Comparison of ENCODE assay signal across 8 mouse cellular contexts in the genomic region with DNA sequence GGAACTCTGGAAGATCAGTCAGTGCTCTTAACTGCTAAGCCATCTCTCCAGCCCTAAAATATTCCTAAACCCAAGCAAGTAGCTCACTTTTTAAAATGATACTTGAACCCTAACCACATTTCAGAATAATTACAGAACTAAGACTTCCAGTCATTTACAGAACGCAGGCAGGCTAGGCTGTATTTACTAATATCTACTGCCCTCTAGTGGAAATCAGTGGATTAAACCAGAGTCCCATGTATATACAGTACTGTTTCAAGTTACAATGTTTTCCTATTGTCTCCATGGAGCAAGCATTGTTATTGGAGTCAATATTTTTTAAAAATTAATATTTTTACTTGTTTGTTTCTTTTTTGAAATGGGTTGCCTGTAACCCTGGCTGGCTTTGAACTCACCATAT. TPM values are rescaled to one million over a fixed set of nuclear protein-coding genes. Genes with fewer than 3 reads are reported as not detected.
DNase-seq lines count a peak whose midpoint lies in the region; ATAC-seq and TF ChIP-seq lines count a peak whose summit lies in the region.

No protein-coding gene starts in this region.

- WGBS in lung, adult 2 months: 2% methylated on average over 1 of the region's 1 CpGs
- 17% methylated on average over 1 of the region's 1 CpGs for WGBS in forebrain, embryonic 16.5 days
- 21% methylated on average over 1 of the region's 1 CpGs for WGBS in midbrain, embryonic 16.5 days

- TF ChIP-seq CTCF in lung, adult 2 months (IDR thresholded peaks at IDR 0.05; ENCODE audit: insufficient read depth, low read length): peak; percentile 28; the same call in 1 of the 2 replicates

- no peaks in the 10 kb centered on the region for H3K36me3 ChIP-seq in forebrain, embryonic 16.5 days (ENCODE audit: control insufficient read depth, insufficient read depth)
- H3K36me3 ChIP-seq in midbrain, embryonic 16.5 days (ENCODE audit: control insufficient read depth, insufficient read depth, low read length): no peaks in the 10 kb centered on the region

- no peak for TF ChIP-seq POLR2A in lung, adult 2 months (IDR thresholded peaks at IDR 0.05; ENCODE audit: borderline replicate concordance, extremely low read depth, low read depth, low read length)

- peak; percentile 6 to 60 for DNase-seq in cerebellum, postnatal 10 days
- no peak for DNase-seq in cerebellum, adult 11-12 months
- no peak for DNase-seq in lung, adult 2 months
- DNase-seq in lung, postnatal 14 days: no peak
- DNase-seq in ovary, postnatal 36 days (ENCODE audit: low spot score): no peak
- no peak for DNase-seq in right cerebral cortex, postnatal 10 days (ENCODE audit: low spot score in 2 of 2)

- peak; percentile 84 for ATAC-seq in forebrain, embryonic 16.5 days
- ATAC-seq in midbrain, embryonic 16.5 days: peak; percentile 73; the same call in 1 of the 2 replicates

- H3K9ac ChIP-seq in forebrain, embryonic 16.5 days (replicated peaks; ENCODE audit: low read depth, low read length): no peak overlapping the region
- no peak overlapping the region for H3K9ac ChIP-seq in midbrain, embryonic 16.5 days (ENCODE audit: low read depth, low read length)

- no peaks in the 10 kb centered on the region for H3K27me3 ChIP-seq in forebrain, embryonic 16.5 days (replicated peaks; ENCODE audit: control insufficient read depth, insufficient read depth, low read length)
- no peaks in the 10 kb centered on the region for H3K27me3 ChIP-seq in midbrain, embryonic 16.5 days (ENCODE audit: control insufficient read depth, insufficient read depth, low read depth, low read length)

- no peaks in the 10 kb centered on the region for H3K9me3 ChIP-seq in forebrain, embryonic 16.5 days (ENCODE audit: control insufficient read depth, low read length)
- H3K9me3 ChIP-seq in midbrain, embryonic 16.5 days (replicated peaks; ENCODE audit: control insufficient read depth, low read length, poor library complexity, severe bottlenecking): no peaks in the 10 kb centered on the region

- H3K27ac ChIP-seq in forebrain, embryonic 16.5 days (ENCODE audit: low read length): no peak overlapping the region
- no peak overlapping the region for H3K27ac ChIP-seq in midbrain, embryonic 16.5 days (ENCODE audit: low read length)

- no peak overlapping the region for H3K4me3 ChIP-seq in lung, adult 2 months (replicated peaks; ENCODE audit: extremely low read depth, low read depth, low read length)
- no peak overlapping the region for H3K4me3 ChIP-seq in forebrain, embryonic 16.5 days (replicated peaks; ENCODE audit: low read length)
- H3K4me3 ChIP-seq in midbrain, embryonic 16.5 days (ENCODE audit: low read depth, low read length): no peak overlapping the region

- H3K4me2 ChIP-seq in forebrain, embryonic 16.5 days (ENCODE audit: low read length): no peak overlapping the region
- H3K4me2 ChIP-seq in midbrain, embryonic 16.5 days (ENCODE audit: low read length): no peak overlapping the region

- H3K4me1 ChIP-seq in lung, adult 2 months (ENCODE audit: control insufficient read depth, insufficient read depth, low read length): no peaks in the 10 kb centered on the region
- no peaks in the 10 kb centered on the region for H3K4me1 ChIP-seq in forebrain, embryonic 16.5 days (replicated peaks; ENCODE audit: control insufficient read depth, insufficient read depth, low read length)
- H3K4me1 ChIP-seq in midbrain, embryonic 16.5 days (ENCODE audit: control insufficient read depth, insufficient read depth, low read length): no peaks in the 10 kb centered on the region

RNA-seq across cellular contexts. Expression of a gene that starts 17.7 kb away (rescaled TPM):
- polyA plus RNA-seq in lung, adult 2 months (2012; rRNA removed): 2.4 and 3.5 TPM in 2 replicates
- 0.35 and 0.61 TPM in 2 replicates for polyA plus RNA-seq in forebrain, embryonic 16.5 days (2015; fragmentation: Nextera tagmentation; extraction: Ambion mirVana)
- 0.41 and 0.48 TPM in 2 replicates for polyA plus RNA-seq in midbrain, embryonic 16.5 days (2015; fragmentation: Nextera tagmentation; extraction: Ambion mirVana)

RNA-seq across cellular contexts. Expression of a gene that starts 36.3 kb away (rescaled TPM):
- 6.7 and 7.3 TPM in 2 replicates for polyA plus RNA-seq in lung, adult 2 months (2012; rRNA removed)
- polyA plus RNA-seq in forebrain, embryonic 16.5 days (2015; fragmentation: Nextera tagmentation; extraction: Ambion mirVana): 6.7 and 8.1 TPM in 2 replicates
- 4.8 and 4.9 TPM in 2 replicates for polyA plus RNA-seq in midbrain, embryonic 16.5 days (2015; fragmentation: Nextera tagmentation; extraction: Ambion mirVana)

Comparison
In these comparisons a context has a peak if more than half of its experiments do, and no peak if none do; other contexts are left out.
1. DNase-seq: peak in cerebellum, postnatal 10 days (2 of 2); none in cerebellum, adult 11-12 months (single experiment), lung, adult 2 months (single experiment), lung, postnatal 14 days (single experiment), ovary, postnatal 36 days (single experiment) and right cerebral cortex, postnatal 10 days (0 of 2).